Mouse (Mus musculus) stomach, postnatal 0 days (tissue): Measurements from ENCODE around the gene Olfr1215. TPM values are rescaled to one million over a fixed set of nuclear protein-coding genes. Genes with fewer than 3 reads are reported as not detected.

ENCODE experiments used
- ATAC-seq: fragments of 200-750 bp; cut with Nextera tagmentation; 2 replicates; pipeline ENCODE4 v1.8.0; 2017; ENCODE audit not compliant: low FRiP score, low TSS enrichment
- DNase-seq: peaks from one replicate; pipeline ENCODE4 v3.0.0-alpha.2; 2016; ENCODE audit warnings: low spot score
- H3K27ac ChIP-seq: fragments of 300-500 bp; sonication (generic); replicated peaks from 2 replicates; pipeline ENCODE4 v1.5.1; 2014; ENCODE audit warnings: mild to moderate bottlenecking, control low read depth
- H3K27me3 ChIP-seq: fragments of 300-500 bp; sonication (generic); 2 replicates; pipeline ENCODE4 v1.6.1; 2014; ENCODE audit warnings: low read length; ENCODE audit not compliant: control insufficient read depth, insufficient read depth
- H3K36me3 ChIP-seq: fragments of 300-500 bp; sonication (generic); 2 replicates; pipeline ENCODE4 v1.6.1; 2014; ENCODE audit warnings: low read length, mixed read lengths; ENCODE audit not compliant: control insufficient read depth, insufficient read depth
- H3K4me1 ChIP-seq: fragments of 300-500 bp; sonication (generic); replicated peaks from 2 replicates; pipeline ENCODE4 v1.6.1; 2014; ENCODE audit warnings: antibody characterized with exemption; ENCODE audit not compliant: control insufficient read depth, insufficient read depth
- H3K4me2 ChIP-seq: fragments of 300-500 bp; sonication (generic); replicated peaks from 2 replicates; pipeline ENCODE4 v1.6.1; 2014; ENCODE audit warnings: low read depth, mild to moderate bottlenecking, control low read depth, moderate library complexity
- H3K4me3 ChIP-seq: fragments of 300-500 bp; sonication (generic); 2 replicates; pipeline ENCODE4 v1.5.1; 2014; ENCODE audit warnings: low read depth, low read length, control low read depth
- H3K9ac ChIP-seq: fragments of 300-500 bp; sonication (generic); 2 replicates; pipeline ENCODE4 v1.6.1; 2014; ENCODE audit warnings: mild to moderate bottlenecking, low read length, control low read depth, mixed read lengths
- H3K9me3 ChIP-seq: fragments of 300-500 bp; sonication (generic); 2 replicates; pipeline ENCODE4 v1.6.1; 2016; ENCODE audit warnings: low read length; ENCODE audit not compliant: control insufficient read depth
- CTCF ChIP-seq: IDR thresholded peaks from 2 replicates; pipeline ENCODE4 v1.5.1; 2016; ENCODE audit warnings: antibody characterized with exemption, low read depth, mild to moderate bottlenecking, moderate library complexity
- EP300 ChIP-seq: optimal IDR thresholded peaks from 2 replicates; pipeline ENCODE3; 2016; ENCODE audit warnings: antibody characterized with exemption
- polyA plus RNA-seq: library from polyadenylated mRNA; unstranded; fragments of >200 nt; fragmentation: Nextera tagmentation; extraction: Ambion mirVana; gene quantifications from 2 replicates; pipeline ENCODE4 v1.2.1, GENCODE M21; 2015

Olfr1215 gene
- polyA plus RNA-seq, 1 experiment from 2014 or later = not detected

- TF ChIP-seq EP300 (no peak), CTCF (no peak)
- Histone ChIP-seq H3K9me3 (no peaks in the 10 kb centered on the region), H3K27ac (no peak within 1 kb of the TSS), H3K4me3 (no peak within 1 kb of the TSS), H3K27me3 (no peaks in the 10 kb centered on the region), H3K4me1 (no peaks in the 10 kb centered on the region), H3K36me3 (no peaks in the 10 kb centered on the region), H3K4me2 (no peak within 1 kb of the TSS), H3K9ac (no peak within 1 kb of the TSS)
- no peak for ATAC-seq
- no peak for DNase-seq
These were observed 53.1 kb downstream of the Olfr1215 start, which contains the start of gene Olfr1212 for GRCm38 (mm10) chr2:88953669-88954068. TSS of gene Olfr1212 (plus strand) at chr2:88953969.

Other genes starting within 250 kb of the Olfr1215 start
- gene Olfr1199, start 246.5 kb downstream of the Olfr1215 start, polyA plus RNA-seq = not detected in 2 replicates
- not detected in 2 replicates for gene Olfr1200, start 236.5 kb downstream of the Olfr1215 start, polyA plus RNA-seq
- not detected in 2 replicates for gene Olfr1201, start 213.9 kb downstream of the Olfr1215 start, polyA plus RNA-seq
- 0.04 TPM in 1 of 2 replicates, not detected in the other for gene Olfr1202, start 192.5 kb downstream of the Olfr1215 start, polyA plus RNA-seq
- 0.05 TPM in 1 of 2 replicates, not detected in the other for gene Olfr1205, start 177.2 kb downstream of the Olfr1215 start, polyA plus RNA-seq
- gene Olfr1204, start 157.7 kb downstream of the Olfr1215 start, polyA plus RNA-seq = not detected in 2 replicates
- gene Olfr1206, start 143.7 kb downstream of the Olfr1215 start, polyA plus RNA-seq = not detected in 2 replicates
- gene Olfr1208, start 104.7 kb downstream of the Olfr1215 start, polyA plus RNA-seq = not detected in 2 replicates
- gene Olfr1209, start 91.8 kb downstream of the Olfr1215 start, polyA plus RNA-seq = not detected in 2 replicates
- gene Olfr1211, start 68.9 kb downstream of the Olfr1215 start, polyA plus RNA-seq = not detected in 2 replicates
- not detected in 2 replicates for gene Olfr1212, start 53.0 kb downstream of the Olfr1215 start, polyA plus RNA-seq
- not detected in 2 replicates for gene Gm13762, start 26.7 kb downstream of the Olfr1215 start, polyA plus RNA-seq
- gene Olfr1214, start 14.3 kb downstream of the Olfr1215 start, polyA plus RNA-seq = not detected in 2 replicates
- not detected in 2 replicates for gene Olfr1216, start 11.4 kb upstream of the Olfr1215 start, polyA plus RNA-seq
- not detected in 2 replicates for gene Olfr1217, start 25.1 kb upstream of the Olfr1215 start, polyA plus RNA-seq
- gene Olfr1218, start 54.2 kb upstream of the Olfr1215 start, polyA plus RNA-seq = not detected in 2 replicates
- not detected in 2 replicates for gene Olfr1219, start 76.5 kb upstream of the Olfr1215 start, polyA plus RNA-seq
- not detected in 2 replicates for gene Olfr1220, start 99.9 kb upstream of the Olfr1215 start, polyA plus RNA-seq
- gene Olfr1221, start 110.3 kb upstream of the Olfr1215 start, polyA plus RNA-seq = 0.04 TPM in 1 of 2 replicates, not detected in the other
- gene Olfr1222, start 126.1 kb upstream of the Olfr1215 start, polyA plus RNA-seq = not detected in 2 replicates
- gene Olfr1223, start 144.6 kb upstream of the Olfr1215 start, polyA plus RNA-seq = not detected in 2 replicates
- not detected in 2 replicates for gene Olfr1224-ps1, start 157.1 kb upstream of the Olfr1215 start, polyA plus RNA-seq
- gene Olfr1225, start 167.7 kb upstream of the Olfr1215 start, polyA plus RNA-seq = not detected in 2 replicates
- gene Olfr1226, start 193.1 kb upstream of the Olfr1215 start, polyA plus RNA-seq = 0.01 TPM in 1 of 2 replicates, not detected in the other
- not detected in 2 replicates for gene Olfr1228, start 247.1 kb upstream of the Olfr1215 start, polyA plus RNA-seq